ENCODE assay signal across 8 mouse cellular contexts in genomic region chr9:77755403-77755784, GRCm38 (mm10). TPM values are rescaled to one million over a fixed set of nuclear protein-coding genes. Genes with fewer than 3 reads are reported as not detected.
A peak's percentile ranks its signal among the peaks of the same experiment; 100 is the strongest.
DNase-seq lines count a peak whose midpoint lies in the region; ATAC-seq and TF ChIP-seq lines count a peak whose summit lies in the region.

No protein-coding gene starts in this region.

- H3K9ac ChIP-seq in embryonic facial prominence, embryonic 14.5 days (ENCODE audit: low read depth, low read length), result peak overlapping the region; percentile 80
- H3K9ac ChIP-seq in intestine, embryonic 15.5 days, result peak overlapping the region; percentile 84
- H3K9ac ChIP-seq in neural tube, embryonic 12.5 days, result peak overlapping the region; percentile 86; the same call in 1 of the 2 replicates

- no peaks in the 10 kb centered on the region for H3K27me3 ChIP-seq in embryonic facial prominence, embryonic 14.5 days (replicated peaks; ENCODE audit: control insufficient read depth, insufficient read depth, low read length)
- no peaks in the 10 kb centered on the region for H3K27me3 ChIP-seq in intestine, embryonic 15.5 days (replicated peaks)
- no peaks in the 10 kb centered on the region for H3K27me3 ChIP-seq in neural tube, embryonic 12.5 days (replicated peaks)

- H3K4me2 ChIP-seq in embryonic facial prominence, embryonic 14.5 days (ENCODE audit: low read depth, low read length), result peak overlapping the region; percentile 87
- peak overlapping the region; percentile 91 for H3K4me2 ChIP-seq in intestine, embryonic 15.5 days (replicated peaks)
- H3K4me2 ChIP-seq in neural tube, embryonic 12.5 days (replicated peaks), result peak overlapping the region; percentile 71

- 13% methylated on average over 9 of the region's 9 CpGs for WGBS in lung, adult 2 months
- WGBS in embryonic facial prominence, embryonic 14.5 days, result 14% methylated on average over 9 of the region's 9 CpGs
- 15% methylated on average over 9 of the region's 9 CpGs for WGBS in intestine, embryonic 15.5 days
- 20% methylated on average over 9 of the region's 9 CpGs for WGBS in neural tube, embryonic 12.5 days

- DNase-seq in lung, adult 2 months, result no peak
- DNase-seq in lung, postnatal 36 days, result no peak
- DNase-seq in embryonic facial prominence, embryonic 14.5 days (ENCODE audit: low spot score), result no peak
- DNase-seq in cerebellum, adult 9-11 months, result no peak
- DNase-seq in thymus, postnatal 10 days (ENCODE audit: low spot score in 2 of 2), result no peak
- no peak for DNase-seq in thymus, postnatal 14 days

- ATAC-seq in embryonic facial prominence, embryonic 14.5 days (ENCODE audit: low read depth), result no peak
- no peak for ATAC-seq in intestine, embryonic 15.5 days
- no peak for ATAC-seq in neural tube, embryonic 12.5 days (ENCODE audit: low FRiP score, low read depth)

- no peak overlapping the region for H3K27ac ChIP-seq in embryonic facial prominence, embryonic 14.5 days (replicated peaks; ENCODE audit: low read depth, low read length)
- H3K27ac ChIP-seq in intestine, embryonic 15.5 days, result no peak overlapping the region
- no peak overlapping the region for H3K27ac ChIP-seq in neural tube, embryonic 12.5 days

- TF ChIP-seq CTCF in lung, adult 2 months (IDR thresholded peaks at IDR 0.05; ENCODE audit: insufficient read depth, low read length), result no peak

- no peaks in the 10 kb centered on the region for H3K9me3 ChIP-seq in embryonic facial prominence, embryonic 14.5 days (ENCODE audit: control insufficient read depth, low read length)
- H3K9me3 ChIP-seq in intestine, embryonic 15.5 days, result no peaks in the 10 kb centered on the region
- no peaks in the 10 kb centered on the region for H3K9me3 ChIP-seq in neural tube, embryonic 12.5 days

- H3K4me1 ChIP-seq in lung, adult 2 months (ENCODE audit: control insufficient read depth, insufficient read depth, low read length), result peaks cover 2% of the 10 kb centered on the region; the same call in 1 of the 2 replicates
- peaks cover 10% of the 10 kb centered on the region for H3K4me1 ChIP-seq in embryonic facial prominence, embryonic 14.5 days (ENCODE audit: control insufficient read depth, insufficient read depth, low read length)
- H3K4me1 ChIP-seq in intestine, embryonic 15.5 days (replicated peaks), result peaks cover 7% of the 10 kb centered on the region
- H3K4me1 ChIP-seq in neural tube, embryonic 12.5 days, result peaks cover 7% of the 10 kb centered on the region; the same call in 1 of the 2 replicates

- no peaks in the 10 kb centered on the region for H3K36me3 ChIP-seq in embryonic facial prominence, embryonic 14.5 days (ENCODE audit: control insufficient read depth, insufficient read depth, low read length)
- no peaks in the 10 kb centered on the region for H3K36me3 ChIP-seq in intestine, embryonic 15.5 days
- H3K36me3 ChIP-seq in neural tube, embryonic 12.5 days, result no peaks in the 10 kb centered on the region

- peak overlapping the region; percentile 97 for H3K4me3 ChIP-seq in lung, adult 2 months (replicated peaks; ENCODE audit: extremely low read depth, low read depth, low read length)
- H3K4me3 ChIP-seq in embryonic facial prominence, embryonic 14.5 days (ENCODE audit: low read depth, low read length), result peak overlapping the region; percentile 82
- H3K4me3 ChIP-seq in intestine, embryonic 15.5 days (replicated peaks), result peak overlapping the region; percentile 82
- peak overlapping the region; percentile 80 for H3K4me3 ChIP-seq in neural tube, embryonic 12.5 days

- no peak for TF ChIP-seq POLR2A in lung, adult 2 months (IDR thresholded peaks at IDR 0.05; ENCODE audit: borderline replicate concordance, extremely low read depth, low read depth, low read length)

RNA-seq across cellular contexts. Expression of gene Gclc, which starts 1.1 kb away (rescaled TPM):
- 40.4 and 49.3 TPM in 2 replicates for polyA plus RNA-seq in lung, adult 2 months (2012; rRNA removed)
- polyA plus RNA-seq in embryonic facial prominence, embryonic 14.5 days (2014; fragmentation: Nextera tagmentation; extraction: Ambion mirVana), result 16.8 and 17.7 TPM in 2 replicates
- 13.0 and 13.5 TPM in 2 replicates for polyA plus RNA-seq in intestine, embryonic 15.5 days (2015; fragmentation: Nextera tagmentation; extraction: Ambion mirVana)
- 20.5 and 23.9 TPM in 2 replicates for polyA plus RNA-seq in neural tube, embryonic 12.5 days (2016; fragmentation: Nextera tagmentation; extraction: Ambion mirVana)
